Mouse (Mus musculus): Measurements from ENCODE around the gene Inpp5f.

Inpp5f gene

GRCm38 (mm10) chr7:128739462-128740277, 128.5 kb downstream of the Inpp5f start:
- peak; percentile 69 for DNase-seq (ENCODE audit: low spot score)

DNA sequence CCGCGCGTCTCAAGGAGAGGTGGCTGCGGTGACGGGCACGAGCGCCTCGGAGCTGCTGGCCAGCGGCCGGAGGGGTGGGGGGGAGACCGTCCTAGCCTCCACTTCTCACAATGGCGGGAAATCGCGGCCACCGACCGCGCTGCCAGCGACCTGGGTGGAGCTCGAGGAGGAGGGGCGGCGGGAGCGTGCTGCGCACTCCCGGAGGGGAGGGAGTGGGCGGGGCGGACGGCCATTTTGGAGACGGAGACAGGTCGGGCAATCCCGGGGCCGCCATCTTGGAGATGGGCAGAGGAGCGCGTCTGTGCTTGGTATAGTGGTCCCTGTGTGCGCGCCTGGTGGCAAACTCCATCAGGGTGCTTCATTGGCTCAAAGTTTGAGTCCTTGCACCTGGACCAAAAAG, 129.2 kb downstream of the Inpp5f start, which contains the start of gene Mcmbp:
Gene Mcmbp (minus strand): TSS at position 162 of the 400 bp plus-strand sequence.
- DNase-seq (ENCODE audit: low spot score) = peak; percentile 99

- DNase-seq (ENCODE audit: low spot score) = no peak
Observed at GRCm38 (mm10) chr7:128743898-128744297, 132.8 kb downstream of the Inpp5f start.

DNA sequence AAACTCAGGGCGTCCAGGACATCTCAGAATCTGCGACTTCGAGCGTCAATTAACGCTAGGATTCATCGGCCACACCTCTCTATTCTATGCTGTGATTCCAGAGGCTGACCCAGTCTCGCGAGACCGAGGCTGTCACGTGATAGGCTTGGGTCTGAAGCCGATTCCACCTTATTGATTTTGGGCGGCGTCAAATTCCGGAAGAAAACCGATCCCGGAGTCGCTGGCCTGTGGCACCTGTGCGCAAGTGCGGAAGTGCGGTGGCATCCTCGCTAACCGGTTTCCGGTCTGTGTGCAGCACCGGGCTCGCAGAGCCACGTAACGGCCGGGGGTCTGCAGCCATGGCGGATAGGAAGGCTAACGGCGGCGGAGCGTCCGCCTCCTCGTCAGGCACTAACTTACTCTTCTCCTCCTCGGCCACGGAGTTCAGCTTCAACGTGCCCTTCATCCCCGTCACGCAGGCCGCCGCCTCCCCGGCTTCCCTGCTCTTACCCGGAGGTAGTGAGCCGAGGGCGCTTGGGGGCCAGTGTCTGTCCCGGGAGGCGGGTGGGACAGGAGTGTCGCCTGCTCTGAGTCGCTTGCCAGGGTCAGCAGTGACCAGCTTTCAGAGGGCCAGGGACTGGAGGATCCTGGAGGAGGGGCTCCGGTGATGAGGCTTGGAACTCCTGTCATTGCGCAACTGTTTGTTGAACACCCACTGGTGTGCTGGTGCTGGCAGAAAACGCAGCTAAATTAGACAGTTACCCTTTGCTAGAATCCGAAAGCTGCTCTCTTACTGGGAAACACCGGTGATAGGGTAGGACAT, 133.8 kb downstream of the Inpp5f start, which contains the start of gene Sec23ip:
Gene Sec23ip (plus strand): TSS at position 260 of the 802 bp plus-strand sequence.
- peak; percentile 95 for DNase-seq (ENCODE audit: low spot score)
